Mouse (Mus musculus) left cerebral cortex, postnatal 10 days (tissue): ENCODE data around the gene Nrcam. TPM values are rescaled to one million over a fixed set of nuclear protein-coding genes. Genes with fewer than 3 reads are reported as not detected.
A peak's percentile ranks its signal among the peaks of the same experiment; 100 is the strongest.

Experiments used
- DNase-seq, 2 experiments: peaks; one replicate each; pipeline ENCODE4 v3.0.0; 2021 to 2022; ENCODE audit warnings: low spot score in 2 of 2, mixed read lengths in 1 of 2; ENCODE audit errors: extremely low spot score in 1 of 2
- intact Hi-C: fragments of 180-260 bp; cut with DNase I; formaldehyde crosslinking; loops from one replicate; pipeline ENCODE4 v1.15.1; 2025
- total RNA-seq, 2 experiments: library from RNA; stranded (reverse); gene quantifications; 2 replicates each; pipeline ENCODE4 v1.2.3; 2021

The Nrcam gene
- total RNA-seq, 2 experiments from 2014 or later: 453 to 458 TPM

DNA sequence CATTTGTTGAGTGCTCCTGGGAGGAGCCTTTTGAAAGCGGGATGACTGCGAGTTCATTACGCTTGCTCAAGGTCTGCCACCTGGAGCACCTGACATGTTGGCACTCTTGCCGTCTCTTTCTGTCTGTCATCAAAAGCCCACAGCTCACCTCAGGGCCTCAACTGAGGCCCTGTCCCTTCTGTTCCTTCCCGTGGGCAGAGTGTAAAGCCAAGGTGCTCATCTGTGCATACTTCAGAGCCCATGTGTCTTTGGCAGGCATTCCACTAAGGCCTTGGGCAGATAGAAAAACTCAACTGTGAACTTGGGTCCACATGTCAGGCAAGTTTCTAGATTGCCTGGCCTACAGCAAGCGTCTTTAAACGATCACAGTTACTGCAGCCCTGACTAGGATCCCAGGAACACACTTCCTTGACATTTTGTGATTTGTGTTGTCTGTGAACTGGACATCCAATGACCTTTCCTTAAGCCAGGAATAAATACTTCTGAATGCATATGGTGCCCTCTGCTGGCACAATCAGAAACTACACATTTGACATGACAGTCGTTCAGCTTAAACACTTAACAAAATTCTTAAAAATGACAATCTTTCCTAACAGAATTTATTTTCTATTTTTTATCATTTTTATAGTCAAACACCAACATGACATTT is 219.2 kb downstream of the Nrcam start:
- intact Hi-C loops: loop anchor here (5.0 kb wide), 2 partner anchors 221 to 256 kb away; partner anchors contain the start of gene Nrcam
- DNase-seq: peak; percentile 63 to 66

GRCm38 (mm10) chr12:44548465-44548864 is 219.8 kb downstream of the Nrcam start:
- intact Hi-C loops: loop anchor here (5.0 kb wide), 2 partner anchors 221 to 256 kb away; partner anchors contain the start of gene Nrcam
- no peak for DNase-seq

DNA sequence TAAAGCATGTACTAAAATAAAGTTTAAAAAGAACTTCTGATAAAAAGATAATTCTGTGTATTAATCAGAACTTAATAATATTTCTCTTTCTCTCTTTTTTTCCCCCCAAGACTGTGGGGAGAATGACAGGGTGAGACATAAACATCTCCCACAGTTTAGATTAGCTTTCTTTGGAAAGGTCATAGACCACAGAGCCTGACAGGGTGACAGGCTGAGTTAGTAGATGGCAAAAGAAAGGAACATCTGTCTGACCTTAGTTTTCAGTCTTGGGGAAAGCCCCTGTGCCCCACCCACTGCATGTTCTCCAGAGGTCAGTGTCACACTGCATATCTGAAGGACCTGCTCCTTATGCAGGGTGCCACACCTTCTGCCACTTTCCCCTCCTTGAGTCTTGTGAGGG is 222.9 kb downstream of the Nrcam start:
- intact Hi-C loops: no loop called here
- no peak for DNase-seq

DNA sequence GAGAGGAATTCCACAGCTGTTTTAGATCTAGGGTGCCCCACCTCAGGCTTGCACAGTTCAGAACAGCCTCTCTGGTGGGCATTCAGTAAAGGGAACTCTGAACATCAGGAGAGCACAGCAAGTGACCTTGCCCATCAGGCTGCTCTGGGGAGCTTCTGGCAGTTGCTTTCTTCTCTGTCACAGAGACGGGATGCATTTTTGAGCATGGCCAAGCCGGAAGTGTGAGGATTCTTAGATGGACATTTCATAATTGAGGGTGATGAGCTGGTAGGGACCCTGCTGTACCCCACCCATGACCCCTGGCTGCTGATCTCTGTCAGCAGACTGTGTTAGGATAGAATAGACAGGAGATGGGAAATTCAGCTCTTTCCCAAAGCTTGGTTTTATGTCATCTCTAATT is 225.4 kb downstream of the Nrcam start:
- no peak for DNase-seq
- intact Hi-C loops: no loop called here

- intact Hi-C loops: no loop called here
- DNase-seq: no peak
Measured at GRCm38 (mm10) chr12:44554808-44555207, 226.1 kb downstream of the Nrcam start.

GRCm38 (mm10) chr12:44560002-44560401 is 231.3 kb downstream of the Nrcam start:
- intact Hi-C loops: no loop called here
- no peak for DNase-seq

DNA sequence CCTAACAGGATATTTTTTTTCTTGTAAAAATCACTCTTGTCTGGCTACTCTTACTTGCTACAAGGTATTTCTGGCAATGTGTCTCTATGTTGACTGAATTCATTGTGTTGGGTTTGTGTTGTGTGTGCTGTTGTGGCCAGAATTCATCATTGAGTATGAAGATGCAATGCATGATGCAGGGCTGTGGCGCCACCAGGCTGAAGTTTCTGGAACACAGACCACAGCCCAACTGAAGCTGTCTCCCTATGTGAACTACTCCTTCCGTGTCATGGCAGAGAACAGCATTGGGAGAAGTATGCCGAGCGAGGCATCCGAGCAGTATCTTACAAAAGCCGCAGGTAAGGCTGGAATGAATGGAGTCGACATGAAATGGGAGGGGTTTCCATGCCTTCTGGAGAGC is 241.4 kb downstream of the Nrcam start:
- intact Hi-C loops: loop anchor here (5.0 kb wide), 1 partner anchor 278 kb away; no protein-coding TSS in a partner anchor
- DNase-seq: no peak

DNA sequence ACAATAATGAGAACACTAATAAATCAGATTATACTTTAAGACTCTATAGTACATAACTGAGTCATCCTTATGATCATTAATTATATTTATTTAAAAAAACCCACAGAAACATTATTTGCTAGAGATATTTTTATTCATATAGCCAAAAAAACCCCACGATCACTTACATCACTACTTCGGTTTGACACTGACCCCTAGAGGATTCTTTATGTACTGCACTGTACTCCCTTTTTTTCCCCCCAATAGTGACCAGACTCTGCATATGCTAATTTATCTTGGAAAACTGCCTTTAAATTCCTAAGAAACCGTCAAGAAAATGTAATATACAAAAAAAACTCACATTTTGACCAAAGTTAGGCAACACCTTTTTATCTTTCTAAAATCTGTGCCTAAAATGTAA is 244.0 kb downstream of the Nrcam start:
- intact Hi-C loops: loop anchor here (5.0 kb wide), 1 partner anchor 280 kb away; no protein-coding TSS in a partner anchor
- DNase-seq: no peak

- no peak for DNase-seq
- intact Hi-C loops: loop anchor here (5.0 kb wide), 1 partner anchor 282 kb away; no protein-coding TSS in a partner anchor
Measured at GRCm38 (mm10) chr12:44574167-44574566, 245.5 kb downstream of the Nrcam start.

DNA sequence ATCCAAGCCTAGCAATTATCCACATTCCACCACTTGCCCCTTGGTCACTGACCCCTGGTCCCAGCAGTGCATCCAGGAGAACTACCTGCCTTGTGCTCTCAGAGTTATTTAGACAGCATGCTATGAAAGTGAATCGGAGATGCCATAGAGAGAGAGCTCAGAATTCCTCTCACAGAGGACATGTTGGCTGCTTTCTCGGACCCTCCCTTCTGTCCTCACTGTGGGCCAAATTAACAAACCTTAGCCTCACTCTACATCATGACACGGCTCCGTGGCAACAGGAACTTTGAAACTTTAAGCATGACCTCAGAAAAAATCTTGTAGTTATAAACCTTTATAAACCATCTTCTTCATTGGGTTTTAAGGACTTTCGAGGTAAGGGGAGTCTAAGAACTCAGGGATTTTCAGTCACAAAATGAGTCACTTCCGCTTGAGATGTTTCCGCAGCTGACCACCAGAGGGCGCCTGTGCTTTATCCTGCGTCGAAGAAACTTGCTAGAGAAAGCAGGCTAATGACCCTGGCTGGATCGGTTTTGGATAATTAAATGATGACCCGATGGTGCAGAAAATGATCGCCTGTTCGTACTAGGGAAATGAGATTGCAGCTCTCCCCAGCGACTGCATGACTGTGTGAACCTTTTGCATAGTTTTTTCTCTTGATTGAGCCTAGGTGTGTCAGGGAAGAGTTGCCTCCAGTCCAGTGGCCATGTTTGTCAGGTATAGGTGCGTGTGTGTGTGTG is 272.9 kb downstream of the Nrcam start:
- DNase-seq: peak; percentile 42 to 66
- intact Hi-C loops: loop anchor here (5.0 to 10.0 kb wide), 2 partner anchors 583 to 781 kb away; no protein-coding TSS in a partner anchor

GRCm38 (mm10) chr12:44602269-44602957 is 273.7 kb downstream of the Nrcam start:
- intact Hi-C loops: loop anchor here (5.0 to 10.0 kb wide), 2 partner anchors 582 to 780 kb away; no protein-coding TSS in a partner anchor

GRCm38 (mm10) chr12:44602958-44603331 is 274.3 kb downstream of the Nrcam start:
- no peak for DNase-seq
- intact Hi-C loops: loop anchor here (5.0 to 10.0 kb wide), 2 partner anchors 582 to 779 kb away; no protein-coding TSS in a partner anchor

More at GRCm38 (mm10) chr12:44602269-44602957, 273.7 kb downstream of the Nrcam start:
- DNase-seq: no peak

DNA sequence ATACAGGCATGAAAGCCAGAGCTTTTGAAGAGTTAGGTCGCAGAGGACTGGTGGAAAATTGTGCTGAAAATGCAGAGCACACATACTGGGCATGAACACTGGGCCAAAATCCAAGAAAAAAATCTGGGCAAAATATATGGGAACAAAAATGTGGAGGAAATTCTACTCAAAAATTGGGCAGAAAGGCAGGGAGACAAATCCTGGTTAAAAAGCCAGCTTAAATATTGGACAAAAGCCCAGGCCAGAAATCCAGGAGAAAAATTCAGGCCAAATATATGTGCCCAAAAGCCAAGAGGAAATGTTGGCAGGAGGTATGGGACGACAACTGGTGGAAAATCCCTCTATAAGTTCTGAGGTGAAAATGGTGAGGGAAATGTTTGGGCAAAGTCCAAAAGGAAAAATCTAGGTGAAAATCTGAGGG is 288.3 kb downstream of the Nrcam start:
- intact Hi-C loops: no loop called here
- DNase-seq: peak in 1 of 2 experiments; percentile 19

DNA sequence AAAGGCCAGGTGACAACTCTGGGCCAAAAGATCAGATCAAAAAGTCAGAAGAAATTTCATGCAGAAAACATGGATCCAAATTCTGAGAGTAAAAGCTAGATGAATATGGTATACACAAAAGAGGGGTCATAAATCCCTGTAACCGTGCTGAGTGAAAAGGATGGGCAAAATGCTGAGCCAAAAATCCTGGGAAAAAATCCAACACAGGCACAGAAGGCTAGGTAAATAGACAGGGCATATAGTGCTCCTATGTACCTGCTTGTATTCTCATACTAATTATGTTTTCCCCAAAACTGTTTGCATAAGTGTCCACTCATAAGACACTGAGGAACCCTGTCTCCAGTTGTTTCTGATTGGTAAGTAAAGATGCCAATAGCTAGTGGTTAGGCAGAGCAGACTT is 288.8 kb downstream of the Nrcam start:
- no peak for DNase-seq
- intact Hi-C loops: no loop called here

DNA sequence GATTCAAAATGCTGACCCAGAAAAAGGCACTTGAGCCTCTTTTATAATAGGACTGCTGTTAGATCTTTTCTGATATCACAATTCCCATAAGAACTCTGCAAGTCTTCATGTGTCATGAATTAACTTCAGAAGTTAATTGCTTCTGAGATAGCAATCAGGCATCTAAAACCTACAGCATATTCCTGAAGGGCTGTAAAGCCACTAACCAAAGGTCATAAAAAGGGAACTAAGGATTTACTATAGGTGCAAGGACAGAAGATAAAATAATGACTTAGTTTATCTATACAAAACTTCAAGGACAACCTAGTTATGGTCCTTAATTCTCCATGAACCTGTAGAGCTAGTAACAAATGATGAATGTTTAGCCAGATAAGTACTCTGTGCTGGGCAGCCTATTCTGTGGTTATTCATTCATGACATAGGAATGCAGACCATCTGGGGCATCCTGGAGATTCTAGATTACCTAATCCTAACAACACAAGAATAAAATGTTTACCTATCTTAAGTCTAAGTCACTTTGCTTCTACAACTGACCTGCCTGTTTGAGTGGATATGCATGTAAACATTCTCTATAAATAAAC is 310.7 kb downstream of the Nrcam start:
- DNase-seq: no peak
- intact Hi-C loops: no loop called here

DNA sequence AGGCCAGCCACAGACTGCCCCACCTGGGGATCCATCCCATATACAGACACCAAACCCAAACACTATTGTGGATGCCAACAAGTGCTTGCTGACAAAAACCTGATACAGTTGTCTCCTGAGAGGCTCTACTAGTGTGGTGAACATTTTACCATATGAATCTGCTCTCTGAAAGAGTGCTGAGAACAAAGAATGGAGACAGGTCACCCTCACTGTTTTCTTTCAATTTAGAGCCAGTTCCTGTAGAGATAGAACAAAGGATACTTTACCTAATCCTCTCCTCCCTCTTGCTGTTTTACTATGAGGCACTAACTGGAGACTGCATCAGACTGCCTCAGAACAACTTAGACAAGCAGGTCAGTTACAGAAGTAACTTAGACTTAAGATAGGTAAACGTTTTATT is 311.9 kb downstream of the Nrcam start:
- no peak for DNase-seq
- intact Hi-C loops: no loop called here
